Mouse (Mus musculus): ENCODE results near the gene Cbfb. TPM values are rescaled to one million over a fixed set of nuclear protein-coding genes. Genes with fewer than 3 reads are reported as not detected.

The Cbfb gene
- polyA plus RNA-seq, 1 experiment from 2014 or later, result 96.5 TPM

DNA sequence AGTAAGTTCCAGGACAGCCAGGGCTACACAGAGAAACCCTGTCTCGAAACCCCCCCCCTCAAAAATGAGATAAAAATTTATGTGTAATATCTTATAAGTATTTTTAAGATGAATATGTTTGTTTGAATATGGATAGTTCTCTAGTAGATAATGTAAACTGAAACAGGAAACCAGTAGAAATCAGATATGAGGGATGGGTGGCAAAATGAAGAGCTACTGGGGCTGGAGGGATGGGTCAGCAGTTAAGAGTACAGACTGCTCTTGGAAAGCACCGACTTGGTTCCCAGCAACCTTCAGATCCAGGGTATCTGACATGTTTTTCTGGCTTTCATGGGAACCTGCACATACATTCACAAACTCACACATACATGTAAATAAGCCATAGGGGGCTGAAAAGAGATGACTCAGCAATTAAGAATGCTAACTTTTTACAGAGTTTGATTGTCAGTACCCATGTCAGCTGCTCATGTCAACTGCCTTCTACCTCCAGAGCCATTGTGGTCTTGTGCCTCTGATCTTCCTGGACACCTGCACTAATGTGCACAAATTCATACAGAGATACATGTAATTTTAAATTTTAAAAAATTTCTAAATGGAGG, 37.3 kb downstream of the Cbfb start:
- H3K9ac ChIP-seq (ENCODE audit: low read depth, low read length), result no peak overlapping the region
- no peak overlapping the region for H3K4me2 ChIP-seq (replicated peaks; ENCODE audit: low read depth, low read length)
- no peak overlapping the region for H3K4me3 ChIP-seq (ENCODE audit: low read length)
- H3K9me3 ChIP-seq (ENCODE audit: control insufficient read depth, low read length), result no peaks in the 10 kb centered on the region
- H3K27me3 ChIP-seq (ENCODE audit: control insufficient read depth, insufficient read depth, low read length), result no peaks in the 10 kb centered on the region
- H3K36me3 ChIP-seq (ENCODE audit: control insufficient read depth, insufficient read depth, low read length), result peaks cover 37% of the 10 kb centered on the region
- no peak for ATAC-seq (ENCODE audit: low FRiP score, low TSS enrichment)
- 90% methylated on average over 2 of the region's 2 CpGs for WGBS
- no peaks in the 10 kb centered on the region for H3K4me1 ChIP-seq (ENCODE audit: control insufficient read depth, insufficient read depth, low read length)
- no peak overlapping the region for H3K27ac ChIP-seq (ENCODE audit: low read depth, low read length)

DNA sequence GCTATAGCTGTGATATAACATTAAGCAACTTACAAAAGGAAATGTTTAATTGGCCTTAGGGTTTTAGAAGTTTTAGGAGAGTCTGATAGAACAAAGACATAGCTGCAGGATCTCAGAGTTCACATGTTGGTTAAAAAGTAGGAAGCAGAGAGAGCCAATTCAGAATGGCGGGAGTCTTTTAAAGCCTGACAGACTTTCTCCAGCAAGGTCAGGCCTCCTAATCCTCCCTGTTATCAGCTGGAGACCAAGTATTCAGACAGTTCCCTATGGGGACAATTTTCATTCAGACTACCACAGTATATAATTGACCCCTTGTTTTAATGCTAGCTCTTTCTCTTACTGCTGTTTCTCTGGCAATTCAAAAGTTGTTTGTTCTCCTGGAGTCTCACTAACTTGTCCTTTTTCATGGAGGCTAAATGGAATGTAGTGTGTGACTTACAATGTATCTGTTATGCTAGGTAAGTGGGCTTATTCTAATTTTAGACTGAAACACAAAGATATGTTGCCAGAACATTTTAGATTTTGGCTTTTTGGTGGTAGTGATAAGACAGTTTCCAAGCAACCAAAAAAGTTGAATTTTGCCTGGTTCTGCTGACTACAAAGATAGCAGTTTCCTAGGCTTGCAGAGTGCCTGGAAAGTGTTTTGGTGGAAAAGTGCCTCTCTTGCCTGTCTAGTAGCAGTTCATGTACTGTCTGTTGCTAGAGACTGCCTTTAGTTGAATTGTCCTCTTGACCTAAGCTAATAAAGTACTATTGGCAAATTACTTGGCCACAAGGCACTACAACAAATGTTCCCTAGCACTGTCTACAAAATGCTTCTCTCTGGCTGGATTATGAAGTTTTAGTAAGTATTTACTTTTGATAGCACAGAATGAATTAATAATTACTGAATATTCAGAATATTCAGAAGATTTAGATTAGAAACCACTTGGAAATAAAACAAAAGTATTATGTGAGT, 39.0 kb downstream of the Cbfb start:
- Histone ChIP-seq H3K4me2 (replicated peaks; ENCODE audit: low read depth, low read length) (no peak overlapping the region), H3K9me3 (ENCODE audit: control insufficient read depth, low read length) (no peaks in the 10 kb centered on the region), H3K27me3 (ENCODE audit: control insufficient read depth, insufficient read depth, low read length) (no peaks in the 10 kb centered on the region), H3K4me1 (ENCODE audit: control insufficient read depth, insufficient read depth, low read length) (no peaks in the 10 kb centered on the region), H3K36me3 (ENCODE audit: control insufficient read depth, insufficient read depth, low read length) (peaks cover 27% of the 10 kb centered on the region), H3K9ac (ENCODE audit: low read depth, low read length) (no peak overlapping the region), H3K4me3 (ENCODE audit: low read length) (no peak overlapping the region), H3K27ac (ENCODE audit: low read depth, low read length) (no peak overlapping the region)
- WGBS, result 92% methylated on average over 1 of the region's 1 CpGs
- no peak for ATAC-seq (ENCODE audit: low FRiP score, low TSS enrichment)

DNA sequence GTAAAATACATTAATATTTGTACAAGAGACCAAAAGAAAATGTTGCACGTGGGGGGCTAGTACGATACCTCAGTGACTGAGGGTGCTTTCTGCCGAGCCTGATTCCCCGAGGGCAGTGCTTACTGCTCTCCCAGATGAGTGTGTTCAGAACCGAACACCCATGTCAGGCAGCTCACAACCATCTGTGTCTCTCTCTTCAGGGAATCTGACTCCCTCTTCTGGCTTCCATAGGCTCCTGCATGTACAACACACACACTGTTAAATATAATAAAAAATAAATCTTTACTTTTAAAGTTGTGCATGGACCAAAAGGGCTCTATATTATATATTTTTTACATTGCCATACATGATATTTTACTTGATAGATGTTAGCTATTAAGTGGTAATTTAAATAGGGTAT, 43.6 kb downstream of the Cbfb start:
- no peaks in the 10 kb centered on the region for H3K9me3 ChIP-seq (ENCODE audit: control insufficient read depth, low read length)
- 92% methylated on average over 5 of the region's 5 CpGs for WGBS
- H3K9ac ChIP-seq (ENCODE audit: low read depth, low read length), result no peak overlapping the region
- no peak overlapping the region for H3K27ac ChIP-seq (ENCODE audit: low read depth, low read length)
- H3K4me2 ChIP-seq (replicated peaks; ENCODE audit: low read depth, low read length), result no peak overlapping the region
- no peak for ATAC-seq (ENCODE audit: low FRiP score, low TSS enrichment)
- H3K4me3 ChIP-seq (ENCODE audit: low read length), result no peak overlapping the region
- H3K27me3 ChIP-seq (ENCODE audit: control insufficient read depth, insufficient read depth, low read length), result no peaks in the 10 kb centered on the region
- peaks cover 26% of the 10 kb centered on the region for H3K36me3 ChIP-seq (ENCODE audit: control insufficient read depth, insufficient read depth, low read length)
- H3K4me1 ChIP-seq (ENCODE audit: control insufficient read depth, insufficient read depth, low read length), result no peaks in the 10 kb centered on the region

DNA sequence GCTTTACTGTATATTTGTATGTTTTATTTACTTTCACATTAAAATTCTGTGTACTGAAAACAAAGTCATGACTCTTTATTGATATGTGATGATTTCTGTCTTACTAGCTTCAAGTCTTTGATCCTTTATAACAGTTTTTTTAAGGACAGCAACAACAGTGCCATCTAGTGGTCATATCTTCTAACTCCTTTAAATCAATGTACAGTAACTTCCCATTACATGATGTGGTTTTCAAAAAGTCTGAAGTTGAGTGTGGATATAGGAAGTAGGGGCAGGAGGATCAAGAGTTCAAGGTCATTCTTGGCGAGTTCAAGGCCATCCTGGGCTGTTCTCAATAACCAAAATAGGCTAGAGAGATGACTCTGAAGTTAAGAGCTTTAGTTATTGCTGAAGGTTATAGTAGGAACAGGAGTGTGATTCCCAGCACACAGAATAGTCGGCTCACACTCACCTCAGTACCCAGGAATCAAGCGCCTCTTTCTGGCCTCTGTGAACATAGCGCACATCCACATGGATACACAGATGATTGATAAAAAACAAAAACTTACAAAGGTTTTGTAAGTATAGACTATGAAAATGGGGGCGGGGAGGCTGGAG, 47.5 kb downstream of the Cbfb start:
- Histone ChIP-seq H3K4me2 (replicated peaks; ENCODE audit: low read depth, low read length) (no peak overlapping the region), H3K27me3 (ENCODE audit: control insufficient read depth, insufficient read depth, low read length) (no peaks in the 10 kb centered on the region), H3K36me3 (ENCODE audit: control insufficient read depth, insufficient read depth, low read length) (peaks cover 13% of the 10 kb centered on the region), H3K27ac (ENCODE audit: low read depth, low read length) (no peak overlapping the region), H3K9ac (ENCODE audit: low read depth, low read length) (no peak overlapping the region), H3K4me3 (ENCODE audit: low read length) (no peak overlapping the region), H3K9me3 (ENCODE audit: control insufficient read depth, low read length) (no peaks in the 10 kb centered on the region), H3K4me1 (ENCODE audit: control insufficient read depth, insufficient read depth, low read length) (no peaks in the 10 kb centered on the region)
- 0 out of 2 replicates have a peak, but pooled peaks have one; percentile 35 for ATAC-seq (ENCODE audit: low FRiP score, low TSS enrichment)
- WGBS, result 83% methylated on average over 5 of the region's 5 CpGs

DNA sequence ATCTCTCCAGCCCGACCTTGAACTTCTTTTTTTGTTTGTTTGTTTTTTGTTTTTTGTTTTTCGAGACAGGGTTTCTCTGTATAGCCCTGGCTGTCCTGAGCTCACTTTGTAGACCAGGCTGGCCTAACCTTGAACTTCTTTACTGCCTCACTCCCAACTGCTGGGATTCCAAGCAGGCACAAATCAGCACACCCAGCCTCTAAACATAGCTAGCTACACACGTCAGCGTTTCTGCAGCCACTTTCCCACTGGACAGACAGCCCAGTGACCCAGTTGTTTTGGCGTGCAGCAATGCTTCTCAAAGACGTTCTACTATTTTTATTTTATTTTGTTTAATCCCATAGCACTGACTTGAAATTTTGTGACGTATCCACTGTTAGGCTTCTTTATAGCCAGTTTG, 53.4 kb downstream of the Cbfb start:
- no peaks in the 10 kb centered on the region for H3K9me3 ChIP-seq (ENCODE audit: control insufficient read depth, low read length)
- WGBS, result 79% methylated on average over 7 of the region's 7 CpGs
- H3K4me1 ChIP-seq (ENCODE audit: control insufficient read depth, insufficient read depth, low read length), result peaks cover 17% of the 10 kb centered on the region; the same call in 1 of the 2 replicates
- no peaks in the 10 kb centered on the region for H3K36me3 ChIP-seq (ENCODE audit: control insufficient read depth, insufficient read depth, low read length)
- H3K4me3 ChIP-seq (ENCODE audit: low read length), result no peak overlapping the region
- no peak for ATAC-seq (ENCODE audit: low FRiP score, low TSS enrichment)
- no peak overlapping the region for H3K4me2 ChIP-seq (replicated peaks; ENCODE audit: low read depth, low read length)
- no peaks in the 10 kb centered on the region for H3K27me3 ChIP-seq (ENCODE audit: control insufficient read depth, insufficient read depth, low read length)
- H3K9ac ChIP-seq (ENCODE audit: low read depth, low read length), result no peak overlapping the region
- H3K27ac ChIP-seq (ENCODE audit: low read depth, low read length), result no peak overlapping the region

DNA sequence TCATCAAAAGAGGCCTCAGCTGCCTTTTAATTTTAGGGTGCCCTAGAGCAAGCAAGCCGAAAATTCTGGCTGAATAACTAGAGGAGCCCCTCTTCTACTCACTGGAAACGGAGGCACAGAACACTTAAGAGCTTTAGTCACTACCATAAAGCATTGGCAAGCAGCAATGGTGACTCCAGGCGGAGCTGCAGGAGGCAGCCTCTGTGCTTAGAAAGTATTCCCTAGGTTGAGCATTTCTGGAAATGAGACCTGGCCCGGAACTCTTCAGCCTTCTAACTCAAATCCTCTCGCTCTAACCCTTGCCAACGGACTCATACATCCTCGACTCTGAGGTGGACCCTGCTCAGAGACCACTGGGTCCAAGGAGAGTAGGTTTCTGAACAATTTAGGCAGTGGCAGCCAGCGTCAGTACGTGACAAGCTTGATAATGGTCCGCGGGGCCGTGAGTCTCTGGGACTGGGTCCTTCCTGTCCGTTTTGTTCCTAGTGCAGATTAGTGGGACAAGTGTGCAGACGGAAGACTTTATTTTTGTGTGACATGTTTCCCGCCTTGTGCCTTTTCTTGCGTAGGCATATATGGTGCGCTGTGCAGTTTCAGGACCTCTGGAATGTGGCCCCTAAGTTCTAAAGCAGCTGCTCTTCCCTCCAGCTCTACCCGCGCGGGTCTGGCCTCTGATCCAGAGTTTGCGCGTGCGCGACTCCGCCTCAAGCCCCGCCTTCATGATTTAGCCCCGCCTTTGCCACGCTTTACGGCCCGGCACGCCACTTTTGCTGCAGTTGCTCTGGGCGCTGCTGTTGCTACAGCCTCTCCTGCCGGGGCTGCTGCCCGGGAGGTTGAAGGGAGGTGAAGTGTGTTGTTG, 54.2 kb downstream of the Cbfb start, which contains the start of gene D230025D16Rik:
TSS of gene D230025D16Rik (plus strand) at position 733 of the 859 bp plus-strand sequence.
- H3K9ac ChIP-seq (ENCODE audit: low read depth, low read length), result peak within 1 kb of the TSS; percentile 87

DNA sequence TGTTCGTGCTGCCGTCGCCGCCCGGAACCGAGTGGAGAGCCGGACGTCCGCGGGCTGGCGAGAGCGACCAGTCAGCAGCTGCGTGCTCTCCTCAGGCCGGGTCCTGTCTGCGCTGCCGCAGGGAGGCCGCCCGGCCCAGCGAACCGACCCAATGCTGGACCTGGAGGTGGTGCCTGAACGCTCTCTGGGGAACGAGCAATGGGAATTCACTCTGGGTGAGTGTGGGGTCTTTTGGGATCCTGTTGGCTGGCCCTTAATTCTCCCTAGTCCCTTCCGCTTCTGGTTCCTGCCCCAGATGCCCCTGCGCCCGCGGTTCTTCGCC, 54.8 kb downstream of the Cbfb start:
- WGBS, result under 1% methylated on average over 27 of the region's 27 CpGs

More for the DNA sequence above, 54.2 kb downstream of the Cbfb start, which contains the start of gene D230025D16Rik:
- ATAC-seq (ENCODE audit: low FRiP score, low TSS enrichment), result peak; percentile 97
- peak within 1 kb of the TSS; percentile 87 for H3K27ac ChIP-seq (ENCODE audit: low read depth, low read length)
- no peaks in the 10 kb centered on the region for H3K36me3 ChIP-seq (ENCODE audit: control insufficient read depth, insufficient read depth, low read length)
- no peaks in the 10 kb centered on the region for H3K9me3 ChIP-seq (ENCODE audit: control insufficient read depth, low read length)
- H3K4me3 ChIP-seq (ENCODE audit: low read length), result peak within 1 kb of the TSS; percentile 97
- H3K4me2 ChIP-seq (replicated peaks; ENCODE audit: low read depth, low read length), result peak within 1 kb of the TSS; percentile 85
- no peaks in the 10 kb centered on the region for H3K27me3 ChIP-seq (ENCODE audit: control insufficient read depth, insufficient read depth, low read length)
- H3K4me1 ChIP-seq (ENCODE audit: control insufficient read depth, insufficient read depth, low read length), result peaks cover 17% of the 10 kb centered on the region; the same call in 1 of the 2 replicates
- 4% methylated on average over 34 of the region's 34 CpGs for WGBS

DNA sequence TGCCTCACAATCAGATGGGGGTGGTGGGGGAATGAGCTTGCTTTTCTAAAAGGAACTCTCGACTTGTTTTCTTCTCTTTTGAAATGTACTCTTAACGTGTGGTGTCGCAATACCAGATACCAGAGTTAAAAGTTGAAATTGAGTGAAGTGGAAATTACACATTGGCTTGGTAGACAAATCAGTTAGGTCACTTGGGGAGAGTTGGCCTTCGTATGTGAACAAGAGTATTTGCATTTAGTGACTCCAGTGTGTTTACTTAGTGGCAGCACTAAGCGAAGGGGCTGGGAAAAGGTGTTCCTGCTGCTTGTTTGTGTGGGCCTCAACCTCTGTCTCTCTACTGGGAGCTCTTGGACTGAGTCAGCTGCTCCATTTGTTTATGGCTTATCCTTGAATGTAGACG, 55.4 kb downstream of the Cbfb start:
- H3K27ac ChIP-seq (ENCODE audit: low read depth, low read length), result no peak overlapping the region
- H3K36me3 ChIP-seq (ENCODE audit: control insufficient read depth, insufficient read depth, low read length), result no peaks in the 10 kb centered on the region
- peak overlapping the region; percentile 87; the same call in 1 of the 2 replicates for H3K9ac ChIP-seq (ENCODE audit: low read depth, low read length)
- H3K4me2 ChIP-seq (replicated peaks; ENCODE audit: low read depth, low read length), result peak overlapping the region; percentile 85
- no peak for ATAC-seq (ENCODE audit: low FRiP score, low TSS enrichment)
- peaks cover 17% of the 10 kb centered on the region; the same call in 1 of the 2 replicates for H3K4me1 ChIP-seq (ENCODE audit: control insufficient read depth, insufficient read depth, low read length)
- no peaks in the 10 kb centered on the region for H3K9me3 ChIP-seq (ENCODE audit: control insufficient read depth, low read length)
- H3K4me3 ChIP-seq (ENCODE audit: low read length), result peak overlapping the region; percentile 97
- WGBS, result 19% methylated on average over 6 of the region's 6 CpGs
- no peaks in the 10 kb centered on the region for H3K27me3 ChIP-seq (ENCODE audit: control insufficient read depth, insufficient read depth, low read length)

More for the DNA sequence above, 54.8 kb downstream of the Cbfb start:
- peaks cover 17% of the 10 kb centered on the region; the same call in 1 of the 2 replicates for H3K4me1 ChIP-seq (ENCODE audit: control insufficient read depth, insufficient read depth, low read length)
- no peaks in the 10 kb centered on the region for H3K27me3 ChIP-seq (ENCODE audit: control insufficient read depth, insufficient read depth, low read length)
- H3K4me2 ChIP-seq (replicated peaks; ENCODE audit: low read depth, low read length), result peak overlapping the region; percentile 85
- no peak; the same call in 1 of the 2 replicates for ATAC-seq (ENCODE audit: low FRiP score, low TSS enrichment)
- H3K9me3 ChIP-seq (ENCODE audit: control insufficient read depth, low read length), result no peaks in the 10 kb centered on the region
- peak overlapping the region; percentile 87 for H3K9ac ChIP-seq (ENCODE audit: low read depth, low read length)
- peak overlapping the region; percentile 97 for H3K4me3 ChIP-seq (ENCODE audit: low read length)
- H3K27ac ChIP-seq (ENCODE audit: low read depth, low read length), result peak overlapping the region; percentile 62; the same call in 1 of the 2 replicates
- H3K36me3 ChIP-seq (ENCODE audit: control insufficient read depth, insufficient read depth, low read length), result no peaks in the 10 kb centered on the region

Data from kidney, embryonic 14.5 days (tissue).